Mouse (Mus musculus) E14TG2a.4 (cell line): ENCODE data around the gene Ndst4.

ENCODE experiments used
- CTCF ChIP-seq: conservative IDR thresholded peaks from 2 replicates; pipeline ENCODE4 v1.5.1; 2014; ENCODE audit warnings: low read length
- NANOG ChIP-seq: IDR thresholded peaks from 2 replicates; pipeline ENCODE4 v1.6.1; 2014; ENCODE audit warnings: borderline replicate concordance, low read length, mixed read lengths
- POU5F1 ChIP-seq: IDR thresholded peaks from 2 replicates; pipeline ENCODE4 v1.6.1; 2014; ENCODE audit warnings: low read length, borderline replicate concordance

- TF ChIP-seq CTCF = no peak
- no peak for TF ChIP-seq POU5F1
- no peak for TF ChIP-seq NANOG
Observed at GRCm38 (mm10) chr3:125683460-125684230, 279.8 kb downstream of the Ndst4 start.
